Comparison of ENCODE assay signal across 18 mouse cellular contexts in genomic region chr5:107074980-107075583, GRCm38 (mm10).
DNase-seq lines count a peak whose midpoint lies in the region; ATAC-seq lines count a peak whose summit lies in the region.
"Had no signal": no experiment of that assay in that cellular context is flagged by ENCODE, and none has a peak within 500 bp of the region (broad histone marks: within the 10 kb centered on the region; RNA-seq: fewer than 3 reads in every experiment).

No protein-coding gene starts in this region.

- peak overlapping the region; percentile 50 to 64 for H3K27ac ChIP-seq in heart, embryonic 14.5 days (replicated peaks in 1 of 2; ENCODE audit: control insufficient read depth in 1 of 2, insufficient read depth in 1 of 2, low read depth in 2 of 2, low read length in 2 of 2)
- H3K27ac ChIP-seq: forebrain, embryonic 13.5 days; hindbrain, embryonic 10.5 days; limb, embryonic 13.5 days; neural tube, embryonic 12.5 days had no signal

- H3K4me1 ChIP-seq in heart, embryonic 14.5 days (ENCODE audit: control insufficient read depth in 2 of 2, insufficient read depth in 2 of 2, low read length in 2 of 2), result peaks cover 15 to 38% of the 10 kb centered on the region in 2 experiments

- H3K4me2 ChIP-seq in heart, embryonic 14.5 days (ENCODE audit: low read length), result no peak overlapping the region
- H3K4me2 ChIP-seq: forebrain, embryonic 13.5 days; limb, embryonic 13.5 days; neural tube, embryonic 12.5 days had no signal

- no peak for DNase-seq in heart, postnatal 10 days
- peak; percentile 46 for DNase-seq in lung, postnatal 10 days
- DNase-seq in lung, postnatal 14 days, result no peak
- peak; percentile 31 to 70 for DNase-seq in lung, postnatal 4 days
- DNase-seq in thymus, adult 18-20 months, result no peak
- DNase-seq in layer of hippocampus, postnatal 10 days (ENCODE audit: low spot score in 2 of 2), result no peak
- DNase-seq: adrenal gland, postnatal 25 days; cerebellum, adult 8-10 months; right cerebral cortex, postnatal 25 days; thymus, postnatal 14 days had no signal

- ATAC-seq in heart, embryonic 14.5 days (ENCODE audit: insufficient number of reproducible peaks, insufficient read depth, low FRiP score, low read depth), result no peak
- ATAC-seq in common myeloid progenitor, adult 5-6 weeks (replicated peaks; ENCODE audit: low read depth, poor library complexity, severe bottlenecking), result 0 out of 2 replicates have a peak, but pooled peaks have one; percentile 25
- ATAC-seq: activated CD4-positive, CD25-positive, alpha-beta regulatory T cell, adult 4 months; forebrain, embryonic 13.5 days had no signal

- no peak overlapping the region for H3K4me3 ChIP-seq in heart, embryonic 14.5 days (ENCODE audit: control insufficient read depth in 1 of 2, insufficient read depth in 1 of 2, low read depth in 1 of 2, low read length in 2 of 2)
- H3K4me3 ChIP-seq: forebrain, embryonic 13.5 days; hindbrain, embryonic 10.5 days; limb, embryonic 13.5 days; neural tube, embryonic 12.5 days had no signal

- intact Hi-C loops in heart, postnatal 10 days (cut with DNase I), result no loop called here

- H3K27me3 ChIP-seq in heart, embryonic 14.5 days (ENCODE audit: control insufficient read depth, insufficient read depth, low read length), result no peaks in the 10 kb centered on the region
- H3K27me3 ChIP-seq: neural tube, embryonic 12.5 days had no signal

- no peaks in the 10 kb centered on the region for H3K36me3 ChIP-seq in heart, embryonic 14.5 days (ENCODE audit: control insufficient read depth, insufficient read depth, low read length)
- H3K36me3 ChIP-seq: G1E; hindbrain, embryonic 10.5 days; limb, embryonic 13.5 days; neural tube, embryonic 12.5 days had no signal

- H3K9me3 ChIP-seq in heart, embryonic 14.5 days (ENCODE audit: control insufficient read depth, low read length), result no peaks in the 10 kb centered on the region
- H3K9me3 ChIP-seq: forebrain, embryonic 13.5 days; G1E; hindbrain, embryonic 10.5 days; limb, embryonic 13.5 days; neural tube, embryonic 12.5 days had no signal

- no peak overlapping the region for H3K9ac ChIP-seq in heart, embryonic 14.5 days (ENCODE audit: low read length)
- H3K9ac ChIP-seq: forebrain, embryonic 13.5 days; limb, embryonic 13.5 days; neural tube, embryonic 12.5 days had no signal

- WGBS in heart, embryonic 14.5 days, result 66% methylated on average over 13 of the region's 13 CpGs

Comparison
In these comparisons a context has a peak if more than half of its experiments do, and no peak if none do; other contexts are left out.
1. DNase-seq: peak in lung, postnatal 10 days (single experiment) and lung, postnatal 4 days (2 of 2); none in heart, postnatal 10 days (0 of 2), lung, postnatal 14 days (single experiment), thymus, adult 18-20 months (0 of 2) and layer of hippocampus, postnatal 10 days (0 of 2).